Mouse (Mus musculus) embryonic facial prominence, embryonic 10.5 days (tissue): ENCODE measurements around the gene Mettl8. TPM values are rescaled to one million over a fixed set of nuclear protein-coding genes. Genes with fewer than 3 reads are reported as not detected.

Source experiments
- DNase-seq: peaks from one replicate; pipeline ENCODE4 v3.0.0-alpha.2; 2017; ENCODE audit warnings: low spot score
- H3K27ac ChIP-seq: fragments of 300-500 bp; sonication (generic); replicated peaks from 2 replicates; pipeline ENCODE4 v1.5.1; 2016; ENCODE audit warnings: mild to moderate bottlenecking
- H3K27me3 ChIP-seq: fragments of 300-500 bp; sonication (generic); replicated peaks from 2 replicates; pipeline ENCODE4 v1.6.1; 2016; ENCODE audit warnings: low read depth, mild to moderate bottlenecking; ENCODE audit not compliant: poor library complexity, severe bottlenecking
- H3K36me3 ChIP-seq: fragments of 300-500 bp; sonication (generic); replicated peaks from 2 replicates; pipeline ENCODE4 v1.6.1; 2016; ENCODE audit warnings: mild to moderate bottlenecking, moderate library complexity
- H3K4me1 ChIP-seq: fragments of 300-500 bp; sonication (generic); 2 replicates; pipeline ENCODE4 v1.6.1; 2016
- H3K4me3 ChIP-seq: fragments of 300-500 bp; sonication (generic); 2 replicates; pipeline ENCODE4 v1.5.1; 2016; ENCODE audit warnings: mild to moderate bottlenecking, moderate library complexity
- H3K9me3 ChIP-seq: fragments of 300-500 bp; sonication (generic); 2 replicates; pipeline ENCODE4 v1.6.1; 2016; ENCODE audit warnings: mild to moderate bottlenecking
- WGBS: fragments of 180-500 bp; shearing (Covaris S2); methylation state at CpG from one replicate; pipeline ENCODE4 v1.1.7; 2016; 5-methylcytosine and 5-hydroxymethylcytosine counted together
- polyA plus RNA-seq: library from polyadenylated mRNA; unstranded; fragments of >200 nt; fragmentation: Nextera tagmentation; extraction: Ambion mirVana; gene quantifications from 2 replicates; pipeline ENCODE4 v1.2.1, GENCODE M21; 2016

The Mettl8 gene
- polyA plus RNA-seq, 1 experiment from 2014 or later: 20.4 TPM

- H3K4me3 ChIP-seq: no peak overlapping the region
- H3K36me3 ChIP-seq: peaks cover 12% of the 10 kb centered on the region; the same call in 1 of the 2 replicates
- no peaks in the 10 kb centered on the region for H3K9me3 ChIP-seq
- DNase-seq: no peak
- H3K27ac ChIP-seq: no peak overlapping the region
- no peaks in the 10 kb centered on the region for H3K27me3 ChIP-seq
- 85% methylated on average over 1 of the region's 1 CpGs for WGBS
- H3K4me1 ChIP-seq: peaks cover 4% of the 10 kb centered on the region; the same call in 1 of the 2 replicates
Observed at GRCm38 (mm10) chr2:70967216-70967615, 88.2 kb downstream of the Mettl8 start.

DNA sequence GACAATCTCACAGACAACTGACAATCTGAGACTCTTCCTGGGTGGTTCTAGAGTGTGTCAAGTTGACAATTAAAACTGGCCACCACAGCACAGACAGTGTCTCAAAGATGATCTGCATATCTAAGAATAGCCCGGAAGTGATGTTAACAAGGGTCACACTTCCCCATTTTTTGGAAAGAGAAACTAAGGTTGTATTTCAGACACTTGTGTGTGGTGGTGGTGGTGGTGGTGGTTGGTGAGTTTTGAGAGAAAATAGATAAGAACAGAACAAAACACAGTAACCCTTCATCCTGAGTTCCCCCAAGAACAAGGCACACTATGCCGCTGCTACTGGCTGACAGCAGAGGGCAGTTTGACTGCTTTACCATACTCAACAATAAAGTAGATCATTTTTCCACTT lies 90.6 kb downstream of the Mettl8 start:
- 93% methylated on average over 2 of the region's 2 CpGs for WGBS
- no peak for DNase-seq
- Histone ChIP-seq H3K27ac (no peak overlapping the region), H3K36me3 (peaks cover 12% of the 10 kb centered on the region; the same call in 1 of the 2 replicates), H3K27me3 (no peaks in the 10 kb centered on the region), H3K9me3 (no peaks in the 10 kb centered on the region), H3K4me3 (no peak overlapping the region), H3K4me1 (no peaks in the 10 kb centered on the region)

- DNase-seq: no peak
- Histone ChIP-seq H3K36me3 (peaks cover 12% of the 10 kb centered on the region; the same call in 1 of the 2 replicates), H3K4me3 (no peak overlapping the region), H3K27me3 (no peaks in the 10 kb centered on the region), H3K4me1 (no peaks in the 10 kb centered on the region), H3K9me3 (no peaks in the 10 kb centered on the region), H3K27ac (no peak overlapping the region)
- 79% methylated on average over 1 of the region's 1 CpGs for WGBS
Observed at GRCm38 (mm10) chr2:70962921-70963320, 92.5 kb downstream of the Mettl8 start.

- Histone ChIP-seq H3K27me3 (no peaks in the 10 kb centered on the region), H3K4me1 (no peaks in the 10 kb centered on the region), H3K36me3 (peaks cover 12% of the 10 kb centered on the region; the same call in 1 of the 2 replicates), H3K4me3 (no peak overlapping the region), H3K27ac (no peak overlapping the region), H3K9me3 (no peaks in the 10 kb centered on the region)
- no peak for DNase-seq
- 81% methylated on average over 6 of the region's 6 CpGs for WGBS
Observed at GRCm38 (mm10) chr2:70961086-70961941, 94.1 kb downstream of the Mettl8 start.

GRCm38 (mm10) chr2:70960090-70960489 lies 95.3 kb downstream of the Mettl8 start:
- DNase-seq: no peak
- Histone ChIP-seq H3K36me3 (peaks cover 9% of the 10 kb centered on the region; the same call in 1 of the 2 replicates), H3K9me3 (no peaks in the 10 kb centered on the region), H3K27ac (no peak overlapping the region), H3K27me3 (no peaks in the 10 kb centered on the region), H3K4me1 (no peaks in the 10 kb centered on the region), H3K4me3 (no peak overlapping the region)
- WGBS: 78% methylated on average over 6 of the region's 6 CpGs

GRCm38 (mm10) chr2:70959337-70959736 lies 96.0 kb downstream of the Mettl8 start:
- H3K4me1 ChIP-seq: no peaks in the 10 kb centered on the region
- 0 out of 2 replicates have a peak, but pooled peaks cover 3% of the 10 kb centered on the region for H3K36me3 ChIP-seq
- no peak overlapping the region for H3K27ac ChIP-seq
- no peak for DNase-seq
- H3K4me3 ChIP-seq: no peak overlapping the region
- no peaks in the 10 kb centered on the region for H3K9me3 ChIP-seq
- no peaks in the 10 kb centered on the region for H3K27me3 ChIP-seq
- 67% methylated on average over 7 of the region's 7 CpGs for WGBS

- Histone ChIP-seq H3K36me3 (no peaks in the 10 kb centered on the region), H3K27me3 (no peaks in the 10 kb centered on the region), H3K9me3 (no peaks in the 10 kb centered on the region), H3K4me1 (no peaks in the 10 kb centered on the region), H3K4me3 (no peak overlapping the region), H3K27ac (no peak overlapping the region)
- WGBS: 81% methylated on average over 7 of the region's 7 CpGs
- DNase-seq: no peak
Observed at GRCm38 (mm10) chr2:70958536-70958935, 96.8 kb downstream of the Mettl8 start.

DNA sequence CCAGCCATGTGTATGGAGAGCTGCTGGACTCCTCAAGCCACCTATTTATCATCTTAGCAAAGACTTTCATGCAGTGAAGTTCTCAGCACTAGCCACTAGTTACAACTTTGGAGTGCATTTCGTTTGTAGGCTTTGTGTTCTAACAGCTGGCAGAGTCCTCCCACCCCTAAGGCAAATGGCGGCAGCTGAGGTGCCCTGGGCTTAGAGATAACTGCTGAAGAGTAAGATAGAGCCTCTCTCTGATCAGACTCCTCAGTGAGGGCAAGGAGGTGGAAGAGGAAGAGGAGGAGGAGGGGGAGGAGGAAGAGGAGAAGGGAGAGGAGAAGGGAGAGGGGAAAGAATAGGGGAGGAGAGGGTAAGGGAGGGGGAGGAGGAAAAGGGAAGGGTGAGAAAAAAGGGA lies 101.8 kb downstream of the Mettl8 start:
- Histone ChIP-seq H3K9me3 (no peaks in the 10 kb centered on the region), H3K4me3 (no peak overlapping the region), H3K36me3 (no peaks in the 10 kb centered on the region), H3K4me1 (no peaks in the 10 kb centered on the region), H3K27ac (no peak overlapping the region), H3K27me3 (no peaks in the 10 kb centered on the region)
- DNase-seq: no peak
- 58% methylated on average over 2 of the region's 2 CpGs for WGBS

DNA sequence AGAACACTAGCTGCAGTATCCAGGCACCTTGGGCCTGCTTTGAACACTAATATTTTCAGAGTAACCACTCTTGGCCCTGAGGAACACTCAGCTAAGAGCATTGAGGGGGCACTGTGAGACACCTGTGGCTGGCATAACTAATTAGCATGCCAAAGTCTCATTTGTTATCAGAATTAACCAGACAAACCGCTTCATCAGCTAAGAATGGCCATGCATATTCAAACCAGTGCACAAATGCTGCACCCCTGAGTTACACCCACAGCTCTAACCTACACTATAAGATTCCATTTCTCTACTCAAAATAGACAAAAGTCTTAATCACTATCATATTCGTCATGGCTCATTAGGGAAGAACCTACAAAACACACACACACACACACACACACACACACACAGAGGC lies 103.4 kb downstream of the Mettl8 start:
- H3K9me3 ChIP-seq: no peaks in the 10 kb centered on the region
- no peaks in the 10 kb centered on the region for H3K27me3 ChIP-seq
- no peak overlapping the region for H3K4me3 ChIP-seq
- no peak for DNase-seq
- H3K36me3 ChIP-seq: no peaks in the 10 kb centered on the region
- H3K4me1 ChIP-seq: no peaks in the 10 kb centered on the region
- no peak overlapping the region for H3K27ac ChIP-seq
- WGBS: 85% methylated on average over 2 of the region's 2 CpGs

GRCm38 (mm10) chr2:70944511-70945305 lies 110.7 kb downstream of the Mettl8 start:
- no peaks in the 10 kb centered on the region for H3K36me3 ChIP-seq
- no peak for DNase-seq
- H3K27me3 ChIP-seq: no peaks in the 10 kb centered on the region
- H3K27ac ChIP-seq: no peak overlapping the region
- no peak overlapping the region for H3K4me3 ChIP-seq
- H3K4me1 ChIP-seq: no peaks in the 10 kb centered on the region
- whole genome bisulfite sequencing: 84% methylated on average over 8 of the region's 8 CpGs
- H3K9me3 ChIP-seq: no peaks in the 10 kb centered on the region

- Histone ChIP-seq H3K4me3 (no peak overlapping the region), H3K27ac (no peak overlapping the region), H3K27me3 (no peaks in the 10 kb centered on the region), H3K36me3 (no peaks in the 10 kb centered on the region), H3K4me1 (no peaks in the 10 kb centered on the region), H3K9me3 (no peaks in the 10 kb centered on the region)
- WGBS: 89% methylated on average over 14 of the region's 14 CpGs
- no peak for DNase-seq
Observed at GRCm38 (mm10) chr2:70940826-70941225, 114.6 kb downstream of the Mettl8 start.

- Histone ChIP-seq H3K4me3 (no peak overlapping the region), H3K27ac (no peak overlapping the region), H3K27me3 (no peaks in the 10 kb centered on the region), H3K4me1 (no peaks in the 10 kb centered on the region), H3K36me3 (no peaks in the 10 kb centered on the region), H3K9me3 (no peaks in the 10 kb centered on the region)
- WGBS: 80% methylated on average over 21 of the region's 21 CpGs
- no peak for DNase-seq
Observed at GRCm38 (mm10) chr2:70938844-70939494, 116.4 kb downstream of the Mettl8 start.
